Mouse (Mus musculus): ENCODE data around the gene Fmnl2.

DNA sequence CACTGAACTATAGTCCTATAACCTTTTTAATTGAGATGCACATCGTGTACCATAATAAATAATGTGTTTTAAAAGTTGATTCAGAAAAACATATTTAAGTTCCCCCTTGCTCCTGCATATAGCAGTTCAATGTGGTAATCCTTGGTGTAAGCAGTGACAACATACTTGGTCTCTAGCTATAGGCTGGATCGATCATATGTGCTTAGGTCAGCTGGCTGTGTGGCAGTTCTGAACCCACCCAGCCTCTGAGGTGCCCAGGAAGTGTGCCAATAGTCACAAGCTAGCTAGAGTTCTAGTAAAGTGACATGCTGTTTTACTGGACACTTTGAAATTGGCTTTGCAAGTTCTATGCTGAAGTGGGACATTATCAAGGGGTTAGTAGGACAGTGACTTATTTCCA, 209.3 kb downstream of the Fmnl2 start:
- TF ChIP-seq CTCF (IDR thresholded peaks at IDR 0.05; ENCODE audit: insufficient read depth, low read depth, low read length) (no peak), POLR2A (IDR thresholded peaks at IDR 0.05; ENCODE audit: insufficient read depth, low read depth, low read length) (no peak)
